Mouse (Mus musculus) MEL (cell line): Measurements from ENCODE around the gene Farsa.

Source experiments
- BHLHE40 ChIP-seq: IDR thresholded peaks from 2 replicates; pipeline ENCODE4 v1.6.1; 2012; ENCODE audit warnings: low read depth, mild to moderate bottlenecking, inconsistent platforms, low read length, improper control_type of control experiment, borderline replicate concordance
- CHD2 ChIP-seq: IDR thresholded peaks from 2 replicates; pipeline ENCODE4 v1.6.1; 2011; ENCODE audit warnings: low read length, improper control_type of control experiment
- GABPA ChIP-seq: IDR thresholded peaks from 2 replicates; pipeline ENCODE4 v1.6.1; 2012; ENCODE audit warnings: low read depth, mild to moderate bottlenecking, inconsistent platforms, low read length, improper control_type of control experiment, moderate library complexity
- MAFK ChIP-seq: IDR thresholded peaks from 2 replicates; pipeline ENCODE4 v1.6.1; 2011; ENCODE audit warnings: low read depth, mild to moderate bottlenecking, low read length, improper control_type of control experiment, borderline replicate concordance
- MYB ChIP-seq: IDR thresholded peaks from 2 replicates; pipeline ENCODE4 v1.6.1; 2011; ENCODE audit warnings: mild to moderate bottlenecking, low read depth, low read length, improper control_type of control experiment
- RCOR1 ChIP-seq: IDR thresholded peaks from 2 replicates; pipeline ENCODE4 v1.6.1; 2012; ENCODE audit warnings: low read depth, mild to moderate bottlenecking, inconsistent platforms, low read length, improper control_type of control experiment

- TF ChIP-seq MAFK = no peak
- no peak for TF ChIP-seq GABPA
- TF ChIP-seq BHLHE40 = no peak
- no peak for TF ChIP-seq MYB
- no peak for TF ChIP-seq RCOR1
- TF ChIP-seq CHD2 = no peak
Measured at GRCm38 (mm10) chr8:84917781-84918180, 61.0 kb downstream of the Farsa start.
